Mouse (Mus musculus): ENCODE data around the gene Zfp420. TPM values are rescaled to one million over a fixed set of nuclear protein-coding genes. Genes with fewer than 3 reads are reported as not detected.

Gene Zfp420
- total RNA-seq, 4 experiments from 2014 or later: 13.7 to 16.2 (median 14.9) TPM

DNA sequence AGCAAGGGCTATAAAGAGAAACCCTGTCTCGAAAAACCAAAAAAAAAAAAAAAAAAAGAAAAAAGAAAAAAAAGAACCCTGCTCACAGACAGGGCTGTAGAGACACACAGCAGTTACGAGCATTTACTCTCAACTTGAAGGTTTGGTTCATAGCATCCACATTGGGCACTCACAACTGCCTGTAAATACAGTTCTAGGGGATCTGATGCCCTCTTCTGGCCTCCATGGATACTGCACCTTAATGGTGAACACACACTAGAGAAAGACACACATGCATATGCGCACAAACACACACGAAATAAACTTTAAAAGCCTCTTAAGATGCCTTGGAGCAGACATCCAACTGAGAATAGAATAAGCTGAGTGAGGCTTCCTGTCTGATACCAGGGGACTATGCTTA lies 38.6 kb downstream of the Zfp420 start:
- DNase-seq (ENCODE audit: low spot score in 2 of 2): no peak

DNA sequence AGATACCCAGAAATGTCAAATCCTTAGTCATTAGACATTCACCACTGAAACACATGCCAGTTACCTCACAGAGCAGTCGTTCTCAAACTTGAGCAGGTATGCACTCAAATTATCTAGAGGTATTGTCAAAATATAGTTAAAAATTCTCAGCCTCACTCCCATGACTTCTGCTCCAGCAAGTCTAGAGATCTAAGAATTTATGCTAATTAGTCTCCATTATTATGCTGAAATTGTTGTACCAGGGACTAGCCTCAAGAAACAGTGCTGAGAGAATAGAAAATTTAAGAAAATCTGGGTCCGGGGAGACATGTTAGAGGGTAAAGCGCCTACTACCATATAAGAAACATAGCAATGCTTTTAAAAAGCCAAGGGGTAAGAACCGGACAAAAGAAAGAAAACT lies 44.3 kb downstream of the Zfp420 start:
- no peak for DNase-seq (ENCODE audit: low spot score in 2 of 2)

DNA sequence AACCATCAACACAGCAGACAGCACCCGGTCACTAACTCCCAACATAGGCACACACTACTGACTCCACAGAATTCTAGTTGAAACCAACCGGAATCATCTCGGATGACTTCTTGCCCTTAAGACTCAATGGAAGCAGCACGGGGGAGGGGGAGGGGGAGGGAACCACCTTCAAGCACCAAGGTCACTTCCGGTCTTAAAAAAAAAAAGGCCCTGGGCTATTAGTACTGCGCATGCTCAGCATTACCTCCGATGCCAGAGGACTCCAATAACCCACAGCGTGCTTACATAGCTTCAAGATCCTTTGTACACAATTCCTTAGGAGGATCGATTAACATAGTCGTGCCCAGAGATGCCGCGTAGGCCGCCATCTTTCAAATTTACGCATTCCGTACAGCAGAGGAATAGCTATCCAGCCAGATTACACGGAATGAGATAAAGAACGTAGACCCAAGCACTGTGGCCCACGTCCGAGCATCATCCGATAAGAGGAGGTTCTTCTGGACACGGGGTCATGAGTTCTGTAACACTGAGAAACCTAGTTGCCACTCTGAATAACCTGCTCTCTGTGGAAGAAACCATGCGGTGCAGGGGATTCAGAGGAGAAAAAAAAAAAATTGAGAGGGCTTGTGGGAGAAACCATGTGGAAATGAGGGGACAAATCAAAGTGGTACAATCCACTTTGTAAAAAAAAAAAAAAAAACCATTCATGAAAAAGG lies 46.3 kb downstream of the Zfp420 start, which contains the start of gene Zfp27:
Gene Zfp27, minus strand, starts transcription at position 607 of the 716 bp plus-strand sequence.
- DNase-seq (ENCODE audit: low spot score in 2 of 2): peak; percentile 60 to 81

GRCm38 (mm10) chr7:29906682-29907058 lies 46.9 kb downstream of the Zfp420 start:
- no peak for DNase-seq (ENCODE audit: low spot score in 2 of 2)

- no peak for DNase-seq (ENCODE audit: low spot score in 2 of 2)
Measured at GRCm38 (mm10) chr7:29907206-29907605, 47.4 kb downstream of the Zfp420 start.

GRCm38 (mm10) chr7:29908130-29908950 lies 48.6 kb downstream of the Zfp420 start, which contains the start of gene Zfp383:
Gene Zfp383 (plus strand): TSS chr7:29908223.
- peak; percentile 67 to 75 for DNase-seq (ENCODE audit: low spot score in 2 of 2)

DNA sequence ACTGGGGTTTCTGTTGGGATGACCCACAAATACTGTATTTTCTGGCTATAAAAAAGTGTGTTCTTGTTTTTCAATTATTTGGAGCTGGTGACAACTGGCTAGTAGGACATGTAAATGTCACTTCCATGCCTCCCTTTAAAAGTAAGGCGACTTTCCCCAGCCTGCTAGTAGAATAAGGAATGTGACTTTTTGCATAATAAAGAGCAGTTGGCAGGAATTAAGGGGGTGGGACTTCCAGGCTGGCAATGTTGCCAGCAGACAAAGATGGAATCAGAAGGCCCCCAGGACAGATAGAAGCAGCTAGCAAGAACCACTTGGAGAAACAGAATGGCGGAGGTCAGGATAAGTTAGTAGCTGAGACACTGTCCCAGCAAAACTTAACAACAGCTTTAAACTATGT lies 50.5 kb downstream of the Zfp420 start:
- no peak for DNase-seq (ENCODE audit: low spot score in 2 of 2)

DNA sequence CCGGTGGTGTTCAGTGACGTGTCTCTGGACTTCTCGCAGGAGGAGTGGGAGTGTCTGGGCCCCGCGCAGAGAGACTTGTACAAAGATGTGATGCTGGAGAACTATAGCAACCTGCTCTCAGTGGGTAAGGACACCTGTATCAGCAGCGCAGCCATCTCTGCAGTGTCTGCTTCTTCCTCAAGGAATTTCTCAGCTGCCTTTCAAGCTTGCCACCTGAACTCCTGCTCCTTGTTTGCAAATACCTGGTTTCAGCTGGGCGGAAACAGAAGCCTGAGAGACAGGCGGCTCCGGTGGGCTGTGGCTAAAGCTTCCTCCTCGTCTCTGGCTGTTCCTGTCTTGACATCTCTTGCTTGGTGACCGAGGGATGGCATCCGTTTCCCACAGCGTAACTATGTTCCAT lies 52.4 kb downstream of the Zfp420 start:
- no peak for DNase-seq (ENCODE audit: low spot score in 2 of 2)

DNA sequence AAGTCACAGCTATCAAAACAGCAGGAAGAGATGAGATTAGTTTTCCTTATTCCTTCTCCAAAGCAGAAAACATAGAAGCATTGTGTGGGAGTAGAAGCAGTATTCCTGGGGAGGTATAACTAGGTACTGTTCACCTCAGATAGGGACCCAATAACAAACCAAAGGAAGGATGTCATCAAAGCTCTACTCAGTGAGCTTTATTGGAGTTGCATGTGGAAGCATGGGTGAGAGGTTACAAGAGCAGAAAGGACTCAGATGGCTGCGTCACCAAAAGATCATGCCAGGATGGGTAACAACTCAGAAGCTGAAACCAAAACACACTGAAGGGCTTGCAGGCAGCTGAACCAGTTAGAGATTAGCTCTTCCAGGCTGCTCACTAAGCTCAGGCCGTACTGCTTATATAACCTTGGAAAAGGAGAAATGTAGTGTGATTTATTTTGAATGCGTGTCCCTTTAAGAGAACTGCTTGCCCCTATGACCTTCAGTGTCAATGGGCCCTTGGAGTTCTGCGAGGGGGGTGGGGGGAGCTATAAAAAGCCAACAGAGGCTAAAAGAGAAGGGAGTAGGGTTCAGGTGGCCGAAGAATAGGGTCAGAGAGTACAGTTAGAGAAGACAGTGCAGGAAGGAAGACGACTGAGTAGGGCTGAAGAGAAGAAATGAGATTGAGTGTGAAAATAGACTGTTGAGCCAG lies 57.7 kb downstream of the Zfp420 start:
- no peak for DNase-seq (ENCODE audit: low spot score in 2 of 2)

- DNase-seq (ENCODE audit: low spot score in 2 of 2): no peak
Measured at GRCm38 (mm10) chr7:29918062-29918453, 58.3 kb downstream of the Zfp420 start.

DNA sequence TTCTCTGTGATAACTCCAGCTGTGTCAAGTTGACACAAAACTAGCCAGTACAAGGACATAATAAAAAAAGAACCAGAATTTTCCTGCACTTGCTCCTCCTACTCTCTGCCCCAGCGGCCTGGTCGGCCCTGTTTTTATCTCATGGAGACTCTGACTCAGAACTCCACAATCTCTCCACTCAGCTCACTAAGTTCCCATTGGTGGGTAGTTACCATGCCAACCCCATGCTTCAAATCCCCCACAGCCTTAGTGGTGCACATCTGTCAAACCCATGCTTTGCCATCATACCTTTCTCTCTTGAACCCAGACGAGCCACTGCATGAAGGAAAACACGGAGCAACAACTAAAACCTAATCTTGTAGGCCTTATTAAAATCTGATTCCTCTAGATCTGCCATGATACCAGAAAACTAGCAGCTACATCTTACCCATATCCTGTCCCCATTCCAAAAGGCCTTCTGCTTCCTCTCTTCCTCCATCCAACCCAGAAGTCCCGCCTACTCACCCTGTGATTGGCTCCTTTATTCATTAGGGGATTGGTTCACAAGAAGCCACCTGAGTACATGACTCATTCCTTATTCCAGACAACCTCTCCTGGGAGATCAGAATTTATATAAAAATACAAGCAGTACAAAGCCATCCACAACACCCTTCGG lies 61.8 kb downstream of the Zfp420 start:
- peak in 1 of 2 experiments; percentile 35 for DNase-seq (ENCODE audit: low spot score in 2 of 2)

GRCm38 (mm10) chr7:29922780-29923179 lies 63.0 kb downstream of the Zfp420 start:
- DNase-seq (ENCODE audit: low spot score in 2 of 2): no peak

Small RNA genes lying within 50 kb of the gene (microRNA-seq; reads per million reads assigned to microRNA genes)
- 0 to 0.22 reads per million in 2 experiments for gene Mir7668

Other genes starting within 250 kb of the Zfp420 start
- under 1 TPM in 1 of 4 experiments, not detected in 3; 0.16 TPM for gene Catsperg2, start 132.9 kb upstream of the Zfp420 start, total RNA-seq (2022)
- gene Zfp84, start 91.4 kb upstream of the Zfp420 start, total RNA-seq (2022): 10 to 100 TPM; 16.7 to 18.4 (median 17.4) TPM
- 10 to 100 TPM; 10.2 to 11.5 (median 11.0) TPM for gene Zfp30, start 76.0 kb upstream of the Zfp420 start, total RNA-seq (2022)
- 10 to 100 TPM; 20.5 to 23.8 (median 21.1) TPM for gene Zfp790, start 43.9 kb upstream of the Zfp420 start, total RNA-seq (2022)
- gene Zfp940, start 6.3 kb upstream of the Zfp420 start, total RNA-seq (2022): 10 to 100 TPM; 14.3 to 21.6 (median 18.6) TPM
- gene Zfp27, start 46.6 kb downstream of the Zfp420 start, total RNA-seq (2022): 10 to 100 TPM; 17.5 to 22.5 (median 18.0) TPM
- 1 to 10 TPM; 8.0 to 9.5 (median 8.8) TPM for gene Zfp383, start 48.2 kb downstream of the Zfp420 start, total RNA-seq (2022)
- 10 to 100 TPM; 16.6 to 17.9 (median 17.6) TPM for gene Zfp74, start 94.1 kb downstream of the Zfp420 start, total RNA-seq (2022)
- 1 to 10 TPM; 4.0 to 6.8 (median 4.9) TPM for gene Zfp568, start 124.0 kb downstream of the Zfp420 start, total RNA-seq (2022)
- 10 to 100 TPM in 2 of 4 experiments, 1 to 10 TPM in 2; 7.5 to 10.8 (median 9.9) TPM for gene Zfp14, start 191.4 kb downstream of the Zfp420 start, total RNA-seq (2022)
- 1 to 10 TPM; 5.7 to 6.5 (median 5.7) TPM for gene Zfp82, start 212.9 kb downstream of the Zfp420 start, total RNA-seq (2022)
- gene Gm26920, start 230.4 kb downstream of the Zfp420 start, total RNA-seq (2022): under 1 TPM in 1 of 4 experiments, not detected in 3; 0.58 TPM
- 10 to 100 TPM in 2 of 4 experiments, 1 to 10 TPM in 2; 9.3 to 11.2 (median 10.4) TPM for gene Zfp566, start 230.5 kb downstream of the Zfp420 start, total RNA-seq (2022)
- 10 to 100 TPM; 65.7 to 79.1 (median 70.9) TPM for gene Zfp260, start 234.8 kb downstream of the Zfp420 start, total RNA-seq (2022)

Data from left cerebral cortex, adult 8-10 months (tissue).